25 mouse cellular contexts compared by ENCODE assay signal in the genomic region with DNA sequence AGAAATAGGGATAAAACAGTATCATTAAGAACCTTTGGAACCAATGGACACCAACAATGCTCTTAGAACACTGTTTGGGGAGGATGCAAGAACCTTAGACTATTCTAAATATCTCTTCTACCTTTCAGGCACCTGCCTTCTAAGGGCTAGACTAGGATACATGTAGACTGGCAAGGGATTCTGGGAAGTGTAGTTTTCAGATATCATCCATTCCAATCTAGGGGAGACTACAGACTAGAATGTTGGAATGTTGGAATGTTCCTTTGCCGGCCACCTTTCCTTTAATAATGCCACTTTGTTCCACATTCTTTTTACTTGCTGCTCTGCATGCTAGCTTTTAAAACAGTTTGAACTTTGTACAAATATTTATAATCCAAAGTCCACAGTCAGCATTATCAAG.
"Had no signal": no experiment of that assay in that cellular context is flagged by ENCODE, and none has a peak within 500 bp of the region (broad histone marks: within the 10 kb centered on the region; RNA-seq: fewer than 3 reads in every experiment).

No protein-coding gene starts in this region.

- H3K9ac ChIP-seq: heart, embryonic 12.5 days; hindbrain, embryonic 12.5 days; hindbrain, embryonic 14.5 days; intestine, embryonic 15.5 days; limb, embryonic 12.5 days had no signal

- H3K4me3 ChIP-seq: gastrocnemius, adult 2 months; heart, adult 2 months; heart, embryonic 12.5 days; hindbrain, embryonic 10.5 days; hindbrain, embryonic 12.5 days; intestine, embryonic 15.5 days; layer of hippocampus, adult 2 months; left cerebral cortex, adult 2 months; limb, embryonic 10.5 days; limb, embryonic 12.5 days had no signal

- H3K4me1 ChIP-seq: heart, embryonic 12.5 days; hindbrain, embryonic 10.5 days; hindbrain, embryonic 12.5 days; intestine, embryonic 15.5 days; limb, embryonic 10.5 days; limb, embryonic 12.5 days had no signal

- H3K36me3 ChIP-seq: heart, embryonic 12.5 days; hindbrain, embryonic 10.5 days; hindbrain, embryonic 12.5 days; intestine, embryonic 15.5 days; limb, embryonic 10.5 days; limb, embryonic 12.5 days had no signal

- ATAC-seq: hindbrain, embryonic 16.5 days; inflammation-experienced regulatory T-cells, adult 6 months; intestine, embryonic 15.5 days; intestine, postnatal 0 days had no signal

- H3K27ac ChIP-seq: gastrocnemius, adult 2 months; heart, adult 2 months; hindbrain, embryonic 10.5 days; hindbrain, embryonic 12.5 days; hindbrain, embryonic 14.5 days; intestine, embryonic 15.5 days; layer of hippocampus, adult 2 months; left cerebral cortex, adult 2 months; limb, embryonic 10.5 days; limb, embryonic 12.5 days had no signal

- H3K9me3 ChIP-seq: heart, embryonic 12.5 days; hindbrain, embryonic 10.5 days; hindbrain, embryonic 12.5 days; intestine, embryonic 15.5 days; limb, embryonic 10.5 days; limb, embryonic 12.5 days had no signal

- DNase-seq: gastrocnemius, adult 2 months; gastrocnemius, postnatal 10 days; gastrocnemius, postnatal 25 days; heart, adult 2 months; heart, postnatal 10 days; heart, postnatal 4 days; kidney, adult 18-20 months; kidney, adult 8-10 months; kidney, postnatal 10 days; kidney, postnatal 25 days; kidney, postnatal 4 days; liver had no signal

- H3K4me2 ChIP-seq: heart, embryonic 12.5 days; hindbrain, embryonic 12.5 days; hindbrain, embryonic 14.5 days; intestine, embryonic 15.5 days; limb, embryonic 12.5 days; liver, embryonic 11.5 days had no signal

- H3K27me3 ChIP-seq: heart, embryonic 12.5 days; hindbrain, embryonic 12.5 days; intestine, embryonic 15.5 days; limb, embryonic 12.5 days had no signal
